Mouse (Mus musculus) ES-Bruce4 (cell line): ENCODE results near the gene Hbq1a. TPM values are rescaled to one million over a fixed set of nuclear protein-coding genes. Genes with fewer than 3 reads are reported as not detected.
"Not testable (repeated sequence)": the region's sequence is repeated elsewhere in the genome, so short reads cannot be mapped to it uniquely, and the experiment has no call there.

Experiments used
- H3K27ac ChIP-seq: 2 replicates; pipeline ENCODE4 v1.5.1; 2012; ENCODE audit warnings: low read length, inconsistent platforms; ENCODE audit not compliant: insufficient read depth
- H3K27me3 ChIP-seq: 2 replicates; pipeline ENCODE4 v1.6.1; 2012; ENCODE audit warnings: mild to moderate bottlenecking, low read length, inconsistent platforms; ENCODE audit not compliant: control insufficient read depth, poor library complexity, insufficient read depth, severe bottlenecking
- H3K36me3 ChIP-seq: 2 replicates; pipeline ENCODE4 v1.6.1; 2012; ENCODE audit warnings: inconsistent platforms, mild to moderate bottlenecking, low read length, moderate library complexity; ENCODE audit not compliant: control insufficient read depth, poor library complexity, insufficient read depth, severe bottlenecking
- H3K4me1 ChIP-seq: one replicate; pipeline ENCODE4 v1.8.1; 2011; ENCODE audit warnings: low read length; ENCODE audit not compliant: control insufficient read depth, insufficient read depth
- H3K4me3 ChIP-seq: 2 replicates; pipeline ENCODE4 v1.5.1; 2011; ENCODE audit warnings: low read depth, mild to moderate bottlenecking, low read length
- H3K9ac ChIP-seq: 2 replicates; pipeline ENCODE4 v1.6.1; 2012; ENCODE audit warnings: low read depth, mild to moderate bottlenecking, inconsistent platforms; ENCODE audit not compliant: poor library complexity, severe bottlenecking
- H3K9me3 ChIP-seq: replicated peaks from 2 replicates; pipeline ENCODE4 v1.6.1; 2012; ENCODE audit warnings: mild to moderate bottlenecking, low read length, inconsistent platforms; ENCODE audit not compliant: control insufficient read depth, poor library complexity, insufficient read depth, severe bottlenecking
- CTCF ChIP-seq: IDR thresholded peaks from one replicate; pipeline ENCODE4 v1.8.1; 2011; ENCODE audit warnings: low read depth, low read length
- EP300 ChIP-seq: IDR thresholded peaks from 2 replicates; pipeline ENCODE4 v1.6.1; 2011; ENCODE audit warnings: low read depth, low read length; ENCODE audit not compliant: insufficient read depth
- POLR2A ChIP-seq: IDR thresholded peaks from one replicate; pipeline ENCODE4 v1.8.1; 2011; ENCODE audit warnings: low read length; ENCODE audit not compliant: insufficient read depth
- polyA plus RNA-seq: library from polyadenylated mRNA; stranded (reverse); fragments of >200 nt; gene quantifications from 2 replicates; pipeline ENCODE4 v1.2.4, GENCODE M21; 2011; ENCODE audit warnings: low read depth; ENCODE audit not compliant: missing spikeins, insufficient read depth, insufficient read length

Gene Hbq1a
- polyA plus RNA-seq, 1 experiment, result not detected

- Histone ChIP-seq H3K9ac (no peak overlapping the region), H3K27ac (no peak overlapping the region), H3K27me3 (peaks cover 2% of the 10 kb centered on the region; the same call in 1 of the 2 replicates), H3K36me3 (no peaks in the 10 kb centered on the region), H3K9me3 (no peaks in the 10 kb centered on the region), H3K4me3 (no peak overlapping the region), H3K4me1 (no peaks in the 10 kb centered on the region)
- no peak for TF ChIP-seq EP300
- no peak for TF ChIP-seq CTCF
These were observed 14.7 kb upstream of the Hbq1a start for GRCm38 (mm10) chr11:32285031-32285775.

- H3K9me3 ChIP-seq, H3K4me1 ChIP-seq, H3K27me3 ChIP-seq, H3K27ac ChIP-seq, H3K9ac ChIP-seq, H3K4me3 ChIP-seq, H3K36me3 ChIP-seq: not testable (repeated sequence)
These were observed 14.0 kb upstream of the Hbq1a start for GRCm38 (mm10) chr11:32285887-32286286.

- H3K27ac ChIP-seq, H3K9ac ChIP-seq, H3K27me3 ChIP-seq, H3K4me1 ChIP-seq, H3K9me3 ChIP-seq, H3K36me3 ChIP-seq: not testable (repeated sequence)
- peak; percentile 56 for TF ChIP-seq CTCF
- H3K4me3 ChIP-seq, result peak within 1 kb of the TSS; percentile 55
These were observed 13.0 kb upstream of the Hbq1a start, which contains the start of gene Hbq1b for GRCm38 (mm10) chr11:32286695-32287492. TSS of gene Hbq1b (plus strand) at chr11:32286965.

GRCm38 (mm10) chr11:32287493-32287825 lies 12.4 kb upstream of the Hbq1a start:
- no peaks in the 10 kb centered on the region for H3K4me1 ChIP-seq
- no peak overlapping the region for H3K27ac ChIP-seq
- no peaks in the 10 kb centered on the region for H3K36me3 ChIP-seq
- H3K9me3 ChIP-seq, result no peaks in the 10 kb centered on the region
- H3K9ac ChIP-seq, result no peak overlapping the region
- H3K27me3 ChIP-seq, result no peaks in the 10 kb centered on the region
- TF ChIP-seq CTCF, result no peak
- TF ChIP-seq POLR2A, result no peak
- TF ChIP-seq EP300, result no peak
- H3K4me3 ChIP-seq, result peak overlapping the region; percentile 42

- not testable (repeated sequence) for H3K27me3 ChIP-seq, H3K4me1 ChIP-seq, H3K4me3 ChIP-seq, H3K9me3 ChIP-seq, H3K9ac ChIP-seq, H3K27ac ChIP-seq, H3K36me3 ChIP-seq
These were observed 7.0 kb upstream of the Hbq1a start for GRCm38 (mm10) chr11:32292819-32293218.

- H3K9me3 ChIP-seq, H3K4me1 ChIP-seq, H3K27ac ChIP-seq, H3K9ac ChIP-seq, H3K4me3 ChIP-seq, H3K27me3 ChIP-seq, H3K36me3 ChIP-seq: not testable (repeated sequence)
These were observed 6.4 kb upstream of the Hbq1a start for GRCm38 (mm10) chr11:32293479-32293878.

GRCm38 (mm10) chr11:32296203-32296602 lies 3.7 kb upstream of the Hbq1a start, which contains the start of gene Hba-a2:
TSS of gene Hba-a2 (plus strand) at chr11:32296489.
- H3K27ac ChIP-seq, H3K36me3 ChIP-seq, H3K4me3 ChIP-seq, H3K27me3 ChIP-seq, H3K9me3 ChIP-seq, H3K9ac ChIP-seq, H3K4me1 ChIP-seq: not testable (repeated sequence)

GRCm38 (mm10) chr11:32297417-32297816 lies 2.5 kb upstream of the Hbq1a start:
- H3K4me1 ChIP-seq, H3K27me3 ChIP-seq, H3K27ac ChIP-seq, H3K9ac ChIP-seq, H3K9me3 ChIP-seq, H3K36me3 ChIP-seq, H3K4me3 ChIP-seq: not testable (repeated sequence)
